Mouse (Mus musculus) stomach, embryonic 14.5 days (tissue): ENCODE measurements around the gene Fam69a. TPM values are rescaled to one million over a fixed set of nuclear protein-coding genes. Genes with fewer than 3 reads are reported as not detected.
A peak's percentile ranks its signal among the peaks of the same experiment; 100 is the strongest.
"Not testable (repeated sequence)": the region's sequence is repeated elsewhere in the genome, so short reads cannot be mapped to it uniquely, and the experiment has no call there.

Source experiments
- ATAC-seq: fragments of 200-750 bp; cut with Nextera tagmentation; 2 replicates; pipeline ENCODE4 v1.8.0; 2017; ENCODE audit warnings: low read depth, moderate TSS enrichment; ENCODE audit not compliant: insufficient number of reproducible peaks, insufficient read depth, low FRiP score
- H3K27ac ChIP-seq: fragments of 300-500 bp; sonication (generic); 2 replicates; pipeline ENCODE4 v1.5.1; 2014; ENCODE audit warnings: mild to moderate bottlenecking, low read length, moderate library complexity, mixed read lengths
- H3K27me3 ChIP-seq: fragments of 300-500 bp; sonication (generic); 2 replicates; pipeline ENCODE4 v1.6.1; 2014; ENCODE audit warnings: low read length, control low read depth, mixed read lengths; ENCODE audit not compliant: control insufficient read depth, insufficient read depth
- H3K36me3 ChIP-seq: fragments of 300-500 bp; sonication (generic); 2 replicates; pipeline ENCODE4 v1.6.1; 2014; ENCODE audit warnings: mild to moderate bottlenecking, control low read depth, low read length, moderate library complexity, mixed read lengths; ENCODE audit not compliant: control insufficient read depth, insufficient read depth
- H3K4me1 ChIP-seq: fragments of 300-500 bp; sonication (generic); 2 replicates; pipeline ENCODE4 v1.6.1; 2014; ENCODE audit warnings: low read length, control low read depth, mixed read lengths; ENCODE audit not compliant: control insufficient read depth, insufficient read depth
- H3K4me2 ChIP-seq: fragments of 300-500 bp; sonication (generic); replicated peaks from 2 replicates; pipeline ENCODE4 v1.6.1; 2014; ENCODE audit warnings: low read depth, low read length, control low read depth
- H3K4me3 ChIP-seq: fragments of 300-500 bp; sonication (generic); 2 replicates; pipeline ENCODE4 v1.5.1; 2014; ENCODE audit warnings: low read depth, low read length, control low read depth
- H3K9ac ChIP-seq: fragments of 300-500 bp; sonication (generic); replicated peaks from 2 replicates; pipeline ENCODE4 v1.6.1; 2014; ENCODE audit warnings: low read depth, mild to moderate bottlenecking, control low read depth, low read length, moderate library complexity, mixed read lengths
- H3K9me3 ChIP-seq: fragments of 300-500 bp; sonication (generic); 2 replicates; pipeline ENCODE4 v1.6.1; 2016; ENCODE audit warnings: low read depth, low read length, control low read depth; ENCODE audit not compliant: control insufficient read depth
- WGBS: fragments of 180-500 bp; shearing (Covaris S2); extraction: QIAGEN DNeasy Blood & Tissue Kit; methylation state at CpG from one replicate; pipeline ENCODE4 v1.1.7; 2014; 5-methylcytosine and 5-hydroxymethylcytosine counted together
- polyA plus RNA-seq: library from polyadenylated mRNA; unstranded; fragments of >200 nt; fragmentation: Nextera tagmentation; extraction: Ambion mirVana; gene quantifications from 2 replicates; pipeline ENCODE4 v1.2.1, GENCODE M21; 2014

The Fam69a gene
- 29.1 and 31.9 TPM in 2 replicates for polyA plus RNA-seq

- no peaks in the 10 kb centered on the region for H3K9me3 ChIP-seq
- no peaks in the 10 kb centered on the region for H3K36me3 ChIP-seq
- peak within 1 kb of the TSS; percentile 74 for H3K4me3 ChIP-seq
- peak; percentile 92 for ATAC-seq
- H3K4me2 ChIP-seq: peak within 1 kb of the TSS; percentile 79
- H3K27ac ChIP-seq: peak within 1 kb of the TSS; percentile 89
- 0 out of 2 replicates have a peak, but pooled peaks cover 4% of the 10 kb centered on the region for H3K4me1 ChIP-seq
- H3K9ac ChIP-seq: peak within 1 kb of the TSS; percentile 64
- WGBS: under 1% methylated on average over 84 of the region's 91 CpGs
- no peaks in the 10 kb centered on the region for H3K27me3 ChIP-seq
Observed at GRCm38 (mm10) chr5:107986967-107987834, at the start of gene Fam69a. Gene Fam69a, minus strand, starts transcription at chr5:107987085.

GRCm38 (mm10) chr5:108035523-108035922 is 48.6 kb upstream of the Fam69a start:
- H3K9ac ChIP-seq: no peak overlapping the region
- no peak overlapping the region for H3K27ac ChIP-seq
- H3K4me1 ChIP-seq: no peaks in the 10 kb centered on the region
- no peak overlapping the region for H3K4me2 ChIP-seq
- 18% methylated on average over 2 of the region's 2 CpGs for WGBS
- no peak overlapping the region for H3K4me3 ChIP-seq
- H3K9me3 ChIP-seq: no peaks in the 10 kb centered on the region
- H3K36me3 ChIP-seq: no peaks in the 10 kb centered on the region
- no peaks in the 10 kb centered on the region for H3K27me3 ChIP-seq
- no peak for ATAC-seq

- Histone ChIP-seq H3K9ac (no peak overlapping the region), H3K36me3 (no peaks in the 10 kb centered on the region), H3K9me3 (no peaks in the 10 kb centered on the region), H3K27ac (no peak overlapping the region), H3K4me3 (no peak overlapping the region), H3K4me2 (no peak overlapping the region), H3K4me1 (no peaks in the 10 kb centered on the region), H3K27me3 (no peaks in the 10 kb centered on the region)
- WGBS: 40% methylated on average over 3 of the region's 4 CpGs
- no peak for ATAC-seq
Observed at GRCm38 (mm10) chr5:108034194-108034593, 47.3 kb upstream of the Fam69a start.

GRCm38 (mm10) chr5:108031267-108031666 is 44.4 kb upstream of the Fam69a start:
- Histone ChIP-seq H3K9me3 (no peaks in the 10 kb centered on the region), H3K4me1 (no peaks in the 10 kb centered on the region), H3K4me3 (no peak overlapping the region), H3K36me3 (no peaks in the 10 kb centered on the region), H3K27me3 (no peaks in the 10 kb centered on the region), H3K4me2 (no peak overlapping the region), H3K27ac (no peak overlapping the region), H3K9ac (no peak overlapping the region)
- ATAC-seq: no peak
- 85% methylated on average over 4 of the region's 4 CpGs for WGBS

GRCm38 (mm10) chr5:108029968-108030367 is 43.1 kb upstream of the Fam69a start:
- Histone ChIP-seq H3K27me3 (no peaks in the 10 kb centered on the region), H3K4me1 (no peaks in the 10 kb centered on the region), H3K9me3 (no peaks in the 10 kb centered on the region), H3K27ac (no peak overlapping the region), H3K9ac (no peak overlapping the region), H3K36me3 (no peaks in the 10 kb centered on the region), H3K4me2 (no peak overlapping the region), H3K4me3 (no peak overlapping the region)
- WGBS: 81% methylated on average over 2 of the region's 2 CpGs
- ATAC-seq: no peak

- not testable (repeated sequence) for H3K9me3 ChIP-seq, H3K36me3 ChIP-seq, H3K9ac ChIP-seq, H3K4me3 ChIP-seq, ATAC-seq, H3K4me1 ChIP-seq, H3K4me2 ChIP-seq, H3K27me3 ChIP-seq, H3K27ac ChIP-seq
- WGBS: 87% methylated on average over 7 of the region's 7 CpGs
Observed at GRCm38 (mm10) chr5:108028797-108029536, 42.1 kb upstream of the Fam69a start.

- H3K4me3 ChIP-seq: no peak overlapping the region
- no peaks in the 10 kb centered on the region for H3K27me3 ChIP-seq
- H3K4me2 ChIP-seq: no peak overlapping the region
- H3K9me3 ChIP-seq: no peaks in the 10 kb centered on the region
- H3K27ac ChIP-seq: no peak overlapping the region
- no peak for ATAC-seq
- 81% methylated on average over 4 of the region's 4 CpGs for WGBS
- H3K36me3 ChIP-seq: no peaks in the 10 kb centered on the region
- no peak overlapping the region for H3K9ac ChIP-seq
- H3K4me1 ChIP-seq: no peaks in the 10 kb centered on the region
Observed at GRCm38 (mm10) chr5:108028230-108028629, 41.3 kb upstream of the Fam69a start.

- ATAC-seq: no peak
- Histone ChIP-seq H3K4me3 (no peak overlapping the region), H3K27ac (no peak overlapping the region), H3K36me3 (no peaks in the 10 kb centered on the region), H3K4me2 (no peak overlapping the region), H3K9ac (no peak overlapping the region), H3K27me3 (no peaks in the 10 kb centered on the region), H3K4me1 (no peaks in the 10 kb centered on the region), H3K9me3 (no peaks in the 10 kb centered on the region)
- 52% methylated on average over 3 of the region's 3 CpGs for WGBS
Observed at GRCm38 (mm10) chr5:108021346-108021745, 34.5 kb upstream of the Fam69a start.
